Mouse (Mus musculus) midbrain, embryonic 15.5 days (tissue): ENCODE data around the gene Mindy1. TPM values are rescaled to one million over a fixed set of nuclear protein-coding genes. Genes with fewer than 3 reads are reported as not detected.

Experiments
- ATAC-seq: fragments of 200-750 bp; cut with Nextera tagmentation; replicated peaks from 2 replicates; pipeline ENCODE4 v1.8.0; 2017; ENCODE audit warnings: moderate TSS enrichment
- H3K27ac ChIP-seq: fragments of 300-500 bp; sonication (generic); 2 replicates; pipeline ENCODE4 v1.5.1; 2015; ENCODE audit warnings: mild to moderate bottlenecking, inconsistent platforms
- H3K27me3 ChIP-seq: fragments of 300-500 bp; sonication (generic); replicated peaks from 2 replicates; pipeline ENCODE4 v1.6.1; 2015; ENCODE audit warnings: inconsistent platforms
- H3K36me3 ChIP-seq: fragments of 300-500 bp; sonication (generic); replicated peaks from 2 replicates; pipeline ENCODE4 v1.6.1; 2015; ENCODE audit warnings: inconsistent platforms
- H3K4me1 ChIP-seq: fragments of 300-500 bp; sonication (generic); 2 replicates; pipeline ENCODE4 v1.6.1; 2015; ENCODE audit warnings: inconsistent platforms
- H3K4me2 ChIP-seq: fragments of 300-500 bp; sonication (generic); 2 replicates; pipeline ENCODE4 v1.6.1; 2015; ENCODE audit warnings: inconsistent platforms, mild to moderate bottlenecking, moderate library complexity
- H3K4me3 ChIP-seq: fragments of 300-500 bp; sonication (generic); 2 replicates; pipeline ENCODE4 v1.5.1; 2015; ENCODE audit warnings: mild to moderate bottlenecking, inconsistent platforms
- H3K9ac ChIP-seq: fragments of 300-500 bp; sonication (generic); 2 replicates; pipeline ENCODE4 v1.6.1; 2015; ENCODE audit warnings: mild to moderate bottlenecking, inconsistent platforms
- H3K9me3 ChIP-seq: fragments of 300-500 bp; sonication (generic); 2 replicates; pipeline ENCODE4 v1.6.1; 2016; ENCODE audit warnings: inconsistent platforms
- WGBS: fragments of 180-500 bp; shearing (Covaris S2); methylation state at CpG from one replicate; pipeline ENCODE4 v1.1.7; 2015; ENCODE audit warnings: mixed read lengths; 5-methylcytosine and 5-hydroxymethylcytosine counted together
- polyA plus RNA-seq: library from polyadenylated mRNA; unstranded; fragments of >200 nt; fragmentation: Nextera tagmentation; extraction: Ambion mirVana; gene quantifications from 2 replicates; pipeline ENCODE4 v1.2.1, GENCODE M21; 2015

Gene Mindy1
- polyA plus RNA-seq, 1 experiment from 2014 or later, result 43.7 TPM

GRCm38 (mm10) chr3:95286510-95286909 lies 5.4 kb downstream of the Mindy1 start:
- Histone ChIP-seq H3K4me2 (no peak overlapping the region), H3K36me3 (peaks cover 12% of the 10 kb centered on the region; the same call in 1 of the 2 replicates), H3K27me3 (no peaks in the 10 kb centered on the region), H3K9me3 (no peaks in the 10 kb centered on the region), H3K4me1 (peaks cover 24% of the 10 kb centered on the region), H3K27ac (no peak overlapping the region), H3K4me3 (no peak overlapping the region), H3K9ac (no peak overlapping the region)
- no peak for ATAC-seq
- WGBS, result 90% methylated on average over 7 of the region's 7 CpGs

- H3K27me3 ChIP-seq, result no peaks in the 10 kb centered on the region
- no peak overlapping the region for H3K9ac ChIP-seq
- H3K9me3 ChIP-seq, result no peaks in the 10 kb centered on the region
- no peak overlapping the region for H3K4me2 ChIP-seq
- WGBS, result 93% methylated on average over 3 of the region's 3 CpGs
- H3K36me3 ChIP-seq, result peaks cover 12% of the 10 kb centered on the region; the same call in 1 of the 2 replicates
- no peak for ATAC-seq
- no peak overlapping the region for H3K27ac ChIP-seq
- H3K4me3 ChIP-seq, result no peak overlapping the region
- H3K4me1 ChIP-seq, result peaks cover 19% of the 10 kb centered on the region
Measured at GRCm38 (mm10) chr3:95287541-95287940, 6.4 kb downstream of the Mindy1 start.

GRCm38 (mm10) chr3:95289419-95289818 lies 8.3 kb downstream of the Mindy1 start:
- H3K36me3 ChIP-seq, result peaks cover 14% of the 10 kb centered on the region; the same call in 1 of the 2 replicates
- no peaks in the 10 kb centered on the region for H3K27me3 ChIP-seq
- no peak overlapping the region for H3K4me3 ChIP-seq
- H3K4me2 ChIP-seq, result no peak overlapping the region
- no peaks in the 10 kb centered on the region for H3K9me3 ChIP-seq
- H3K4me1 ChIP-seq, result peaks cover 6% of the 10 kb centered on the region
- ATAC-seq, result no peak
- WGBS, result 93% methylated on average over 4 of the region's 4 CpGs
- no peak overlapping the region for H3K27ac ChIP-seq
- no peak overlapping the region for H3K9ac ChIP-seq

- no peak overlapping the region for H3K27ac ChIP-seq
- no peak overlapping the region for H3K9ac ChIP-seq
- no peaks in the 10 kb centered on the region for H3K27me3 ChIP-seq
- H3K4me3 ChIP-seq, result no peak overlapping the region
- H3K9me3 ChIP-seq, result no peaks in the 10 kb centered on the region
- no peaks in the 10 kb centered on the region for H3K4me1 ChIP-seq
- 85% methylated on average over 6 of the region's 6 CpGs for WGBS
- H3K36me3 ChIP-seq, result peaks cover 19% of the 10 kb centered on the region
- no peak for ATAC-seq
- H3K4me2 ChIP-seq, result no peak overlapping the region
Measured at GRCm38 (mm10) chr3:95290156-95290555, 9.0 kb downstream of the Mindy1 start.

- no peaks in the 10 kb centered on the region for H3K4me1 ChIP-seq
- WGBS, result 90% methylated on average over 4 of the region's 4 CpGs
- no peak for ATAC-seq
- peaks cover 23% of the 10 kb centered on the region for H3K36me3 ChIP-seq
- no peak overlapping the region for H3K4me3 ChIP-seq
- H3K4me2 ChIP-seq, result no peak overlapping the region
- no peak overlapping the region for H3K27ac ChIP-seq
- H3K27me3 ChIP-seq, result no peaks in the 10 kb centered on the region
- no peak overlapping the region for H3K9ac ChIP-seq
- no peaks in the 10 kb centered on the region for H3K9me3 ChIP-seq
Measured at GRCm38 (mm10) chr3:95291041-95291440, 9.9 kb downstream of the Mindy1 start.

GRCm38 (mm10) chr3:95292899-95293298 lies 11.8 kb downstream of the Mindy1 start:
- Histone ChIP-seq H3K36me3 (peaks cover 18% of the 10 kb centered on the region), H3K4me3 (no peak overlapping the region), H3K9ac (no peak overlapping the region), H3K9me3 (no peaks in the 10 kb centered on the region), H3K4me2 (no peak overlapping the region), H3K4me1 (no peaks in the 10 kb centered on the region), H3K27ac (no peak overlapping the region), H3K27me3 (no peaks in the 10 kb centered on the region)
- ATAC-seq, result no peak
- WGBS, result 97% methylated on average over 2 of the region's 2 CpGs

GRCm38 (mm10) chr3:95293537-95293936 lies 12.4 kb downstream of the Mindy1 start:
- H3K4me2 ChIP-seq, result no peak overlapping the region
- H3K4me1 ChIP-seq, result no peaks in the 10 kb centered on the region
- no peak overlapping the region for H3K9ac ChIP-seq
- H3K27me3 ChIP-seq, result no peaks in the 10 kb centered on the region
- no peak overlapping the region for H3K4me3 ChIP-seq
- H3K9me3 ChIP-seq, result no peaks in the 10 kb centered on the region
- peaks cover 18% of the 10 kb centered on the region for H3K36me3 ChIP-seq
- H3K27ac ChIP-seq, result no peak overlapping the region
- WGBS, result 85% methylated on average over 11 of the region's 11 CpGs
- no peak for ATAC-seq

- no peaks in the 10 kb centered on the region for H3K9me3 ChIP-seq
Measured at GRCm38 (mm10) chr3:95294316-95294715, 13.2 kb downstream of the Mindy1 start.

GRCm38 (mm10) chr3:95294718-95295117 lies 13.6 kb downstream of the Mindy1 start:
- no peak for ATAC-seq
- Histone ChIP-seq H3K27me3 (no peaks in the 10 kb centered on the region), H3K9ac (no peak overlapping the region), H3K4me1 (no peaks in the 10 kb centered on the region), H3K27ac (no peak overlapping the region), H3K4me2 (no peak overlapping the region), H3K36me3 (peaks cover 18% of the 10 kb centered on the region), H3K9me3 (no peaks in the 10 kb centered on the region), H3K4me3 (no peak overlapping the region)
- 91% methylated on average over 5 of the region's 5 CpGs for WGBS

More at GRCm38 (mm10) chr3:95294316-95294715, 13.2 kb downstream of the Mindy1 start:
- Histone ChIP-seq H3K36me3 (peaks cover 18% of the 10 kb centered on the region), H3K27ac (no peak overlapping the region), H3K4me3 (no peak overlapping the region), H3K9ac (no peak overlapping the region), H3K4me2 (no peak overlapping the region), H3K27me3 (no peaks in the 10 kb centered on the region), H3K4me1 (no peaks in the 10 kb centered on the region)
- no peak for ATAC-seq
- WGBS, result 96% methylated on average over 7 of the region's 7 CpGs

GRCm38 (mm10) chr3:95295321-95296102 lies 14.4 kb downstream of the Mindy1 start:
- Histone ChIP-seq H3K27ac (no peak overlapping the region), H3K4me3 (no peak overlapping the region), H3K4me1 (no peaks in the 10 kb centered on the region), H3K36me3 (peaks cover 18% of the 10 kb centered on the region), H3K4me2 (no peak overlapping the region), H3K9me3 (no peaks in the 10 kb centered on the region), H3K9ac (no peak overlapping the region), H3K27me3 (no peaks in the 10 kb centered on the region)
- 0 out of 2 replicates have a peak, but pooled peaks have one; percentile 37 for ATAC-seq
- 85% methylated on average over 11 of the region's 11 CpGs for WGBS

GRCm38 (mm10) chr3:95296103-95296469 lies 14.9 kb downstream of the Mindy1 start:
- no peak overlapping the region for H3K4me2 ChIP-seq
- ATAC-seq, result 0 out of 2 replicates have a peak, but pooled peaks have one; percentile 30
- 13% methylated on average over 5 of the region's 5 CpGs for WGBS
- no peaks in the 10 kb centered on the region for H3K9me3 ChIP-seq
- H3K27ac ChIP-seq, result no peak overlapping the region
- H3K9ac ChIP-seq, result no peak overlapping the region
- no peak overlapping the region for H3K4me3 ChIP-seq
- H3K4me1 ChIP-seq, result no peaks in the 10 kb centered on the region
- peaks cover 15% of the 10 kb centered on the region for H3K36me3 ChIP-seq
- no peaks in the 10 kb centered on the region for H3K27me3 ChIP-seq

- no peaks in the 10 kb centered on the region for H3K4me1 ChIP-seq
- H3K4me3 ChIP-seq, result no peak overlapping the region
- no peaks in the 10 kb centered on the region for H3K9me3 ChIP-seq
- peaks cover 11% of the 10 kb centered on the region for H3K36me3 ChIP-seq
- H3K9ac ChIP-seq, result no peak overlapping the region
- no peak overlapping the region for H3K4me2 ChIP-seq
- H3K27me3 ChIP-seq, result no peaks in the 10 kb centered on the region
- ATAC-seq, result no peak
- H3K27ac ChIP-seq, result no peak overlapping the region
- WGBS, result 96% methylated on average over 7 of the region's 7 CpGs
Measured at GRCm38 (mm10) chr3:95298018-95298417, 16.9 kb downstream of the Mindy1 start.

- Histone ChIP-seq H3K4me3 (no peak overlapping the region), H3K4me1 (no peaks in the 10 kb centered on the region), H3K9ac (no peak overlapping the region), H3K4me2 (no peak overlapping the region), H3K9me3 (no peaks in the 10 kb centered on the region), H3K36me3 (no peaks in the 10 kb centered on the region; the same call in 1 of the 2 replicates), H3K27me3 (no peaks in the 10 kb centered on the region), H3K27ac (no peak overlapping the region)
- WGBS, result 87% methylated on average over 3 of the region's 3 CpGs
- no peak for ATAC-seq
Measured at GRCm38 (mm10) chr3:95301204-95301796, 20.2 kb downstream of the Mindy1 start.
